9 mouse cellular contexts compared by ENCODE assay signal in the genomic region with DNA sequence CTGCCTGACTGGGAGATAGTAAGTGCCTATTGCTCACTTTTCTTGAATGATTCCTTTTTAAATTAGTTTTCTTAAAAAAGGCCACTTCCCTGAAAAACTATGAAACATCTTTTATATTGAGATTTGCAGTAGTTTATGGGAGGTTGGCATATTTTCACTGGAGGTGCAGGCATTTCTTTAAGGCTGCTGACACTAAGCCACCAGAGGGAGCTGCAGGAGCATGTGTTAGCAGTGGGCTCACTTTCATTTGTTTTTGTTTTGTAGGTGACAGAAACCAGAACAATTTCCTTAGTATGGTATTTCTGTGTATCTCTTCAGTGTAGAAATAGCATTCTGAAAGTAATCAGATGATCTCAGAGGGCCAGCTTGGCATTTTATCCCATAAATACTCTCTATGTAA. TPM values are rescaled to one million over a fixed set of nuclear protein-coding genes. Genes with fewer than 3 reads are reported as not detected.
DNase-seq lines count a peak whose midpoint lies in the region; TF ChIP-seq lines count a peak whose summit lies in the region.
"Had no signal": no experiment of that assay in that cellular context is flagged by ENCODE, and none has a peak within 500 bp of the region (broad histone marks: within the 10 kb centered on the region; RNA-seq: fewer than 3 reads in every experiment).

No protein-coding gene starts in this region.

- DNase-seq in gastrocnemius, adult 18-20 months (ENCODE audit: low spot score), result peak; percentile 11
- DNase-seq in gastrocnemius, postnatal 25 days, result no peak
- DNase-seq in ES-CJ7 (ENCODE audit: low read depth, low spot score), result peak; percentile 56
- peak; percentile 19 for DNase-seq in cerebellum, adult 8-10 months
- DNase-seq in frontal cortex, adult 2 months (ENCODE audit: extremely low spot score in 1 of 2, low spot score in 1 of 2), result peak; percentile 11 to 77
- peak; percentile 52 to 71 for DNase-seq in layer of hippocampus, adult 2 months (ENCODE audit: low spot score in 2 of 2)
- DNase-seq in lung, postnatal 14 days, result peak; percentile 70
- DNase-seq in right cerebral cortex, postnatal 25 days, result peak; percentile 51

- no peak overlapping the region for H3K27ac ChIP-seq in layer of hippocampus, adult 2 months
- H3K27ac ChIP-seq: limb, embryonic 12.5 days had no signal

- H3K4me3 ChIP-seq in layer of hippocampus, adult 2 months, result no peak overlapping the region
- H3K4me3 ChIP-seq: limb, embryonic 12.5 days had no signal

- TF ChIP-seq CTCF in layer of hippocampus, adult 2 months (conservative IDR thresholded peaks at IDR 0.05), result peak; percentile 92

RNA-seq across cellular contexts. Expression of a gene that starts 49.0 kb away (rescaled TPM):
- total RNA-seq in gastrocnemius, adult 18-20 months (2021), result 1 to 10 TPM; 3.8 to 4.8 TPM
- total RNA-seq in gastrocnemius, postnatal 25 days (2021), result 1 to 10 TPM; 4.7 to 5.4 TPM
- 29.0 and 32.8 TPM in 2 replicates for polyA plus RNA-seq in frontal cortex, adult 2 months (2012; rRNA removed)
- 10 to 100 TPM; 24.5 to 30.5 TPM for total RNA-seq in layer of hippocampus, adult 2 months (2021)

RNA-seq across cellular contexts. Expression of a gene that starts 58.9 kb away (rescaled TPM):
- total RNA-seq in gastrocnemius, adult 18-20 months (2021), result 10 to 100 TPM; 34.9 to 35.2 TPM
- total RNA-seq in gastrocnemius, postnatal 25 days (2021), result 10 to 100 TPM; 24.2 to 25.3 TPM
- polyA plus RNA-seq in frontal cortex, adult 2 months (2012; rRNA removed), result 71.1 and 78.5 TPM in 2 replicates
- 100 to 1,000 TPM; 121 to 123 TPM for total RNA-seq in layer of hippocampus, adult 2 months (2021)
